Mouse (Mus musculus): ENCODE data around the gene Eepd1. TPM values are rescaled to one million over a fixed set of nuclear protein-coding genes. Genes with fewer than 3 reads are reported as not detected.

Gene Eepd1
- total and polyA plus RNA-seq, 2 experiments from 2014 or later = 19.9 to 21.4 TPM

DNA sequence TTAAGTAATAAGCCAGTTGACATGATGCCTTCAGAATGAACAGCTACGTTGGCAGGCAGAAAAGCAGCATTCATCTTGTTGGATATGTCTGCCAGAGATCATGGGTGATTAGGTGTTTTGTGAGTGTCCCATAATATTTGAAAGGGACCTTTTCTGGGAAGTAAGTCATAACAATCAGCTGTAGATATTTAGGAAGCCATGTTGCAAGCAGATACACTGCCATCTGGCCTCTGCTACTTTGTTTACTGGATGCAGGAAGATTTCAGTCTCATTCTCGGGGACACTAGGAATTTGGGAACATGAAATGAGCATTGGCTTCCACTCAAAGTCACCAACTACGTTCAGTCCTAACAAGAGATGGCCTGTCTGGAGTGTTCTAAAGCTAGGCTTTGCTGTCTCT is 54.1 kb downstream of the Eepd1 start:
- peaks cover 14% of the 10 kb centered on the region; the same call in 1 of the 2 replicates for H3K4me1 ChIP-seq (ENCODE audit: control insufficient read depth, insufficient read depth)
- no peaks in the 10 kb centered on the region for H3K27me3 ChIP-seq (ENCODE audit: control insufficient read depth, insufficient read depth, low read length)
- 63% methylated on average over 3 of the region's 3 CpGs for whole genome bisulfite sequencing
- H3K9ac ChIP-seq (replicated peaks; ENCODE audit: low read depth, low read length) = no peak overlapping the region
- DNase-seq (ENCODE audit: low spot score) = no peak
- H3K27ac ChIP-seq (ENCODE audit: low read depth) = no peak overlapping the region
- H3K36me3 ChIP-seq (replicated peaks; ENCODE audit: control insufficient read depth, insufficient read depth, low read length) = no peaks in the 10 kb centered on the region
- ATAC-seq (ENCODE audit: insufficient read depth, low read depth) = no peak
- no peak overlapping the region for H3K4me3 ChIP-seq (ENCODE audit: low read depth, low read length)
- H3K4me2 ChIP-seq (ENCODE audit: low read depth, low read length) = no peak overlapping the region
- no peak for TF ChIP-seq CTCF (IDR thresholded peaks at IDR 0.05; ENCODE audit: low read depth)
- H3K9me3 ChIP-seq (replicated peaks; ENCODE audit: control insufficient read depth, low read length) = no peaks in the 10 kb centered on the region

DNA sequence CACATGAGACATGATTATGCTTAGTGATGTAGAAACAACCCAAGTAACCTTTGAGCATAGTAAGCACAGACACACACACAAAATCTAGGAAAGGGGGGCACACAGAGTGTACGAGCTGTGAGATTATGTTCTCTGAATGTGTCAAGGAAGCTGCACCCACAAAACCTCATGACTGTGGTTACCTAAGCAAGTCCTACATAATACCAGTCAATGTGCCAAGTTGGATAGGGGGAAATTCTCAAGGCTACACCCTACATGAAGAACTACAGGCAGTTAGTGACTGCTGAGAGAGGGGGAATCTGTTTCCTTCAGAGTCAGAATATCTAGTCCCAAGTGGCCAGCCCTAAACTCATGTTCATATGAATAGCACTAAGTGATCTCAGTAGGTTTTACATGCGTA is 58.1 kb downstream of the Eepd1 start:
- H3K9ac ChIP-seq (replicated peaks; ENCODE audit: low read depth, low read length) = no peak overlapping the region
- no peak for TF ChIP-seq EP300 (IDR thresholded peaks at IDR 0.05; ENCODE audit: low read depth)
- TF ChIP-seq CTCF (IDR thresholded peaks at IDR 0.05; ENCODE audit: low read depth) = no peak
- no peaks in the 10 kb centered on the region for H3K27me3 ChIP-seq (ENCODE audit: control insufficient read depth, insufficient read depth, low read length)
- no peak overlapping the region for H3K27ac ChIP-seq (ENCODE audit: low read depth)
- no peak overlapping the region for H3K4me3 ChIP-seq (ENCODE audit: low read depth, low read length)
- H3K4me2 ChIP-seq (ENCODE audit: low read depth, low read length) = no peak overlapping the region
- H3K9me3 ChIP-seq (replicated peaks; ENCODE audit: control insufficient read depth, low read length) = no peaks in the 10 kb centered on the region
- H3K36me3 ChIP-seq (replicated peaks; ENCODE audit: control insufficient read depth, insufficient read depth, low read length) = no peaks in the 10 kb centered on the region
- 88% methylated on average over 2 of the region's 2 CpGs for WGBS
- DNase-seq (ENCODE audit: low spot score) (no peak), ATAC-seq (ENCODE audit: insufficient read depth, low read depth) (no peak)
- H3K4me1 ChIP-seq (ENCODE audit: control insufficient read depth, insufficient read depth) = peaks cover 23% of the 10 kb centered on the region; the same call in 1 of the 2 replicates

DNA sequence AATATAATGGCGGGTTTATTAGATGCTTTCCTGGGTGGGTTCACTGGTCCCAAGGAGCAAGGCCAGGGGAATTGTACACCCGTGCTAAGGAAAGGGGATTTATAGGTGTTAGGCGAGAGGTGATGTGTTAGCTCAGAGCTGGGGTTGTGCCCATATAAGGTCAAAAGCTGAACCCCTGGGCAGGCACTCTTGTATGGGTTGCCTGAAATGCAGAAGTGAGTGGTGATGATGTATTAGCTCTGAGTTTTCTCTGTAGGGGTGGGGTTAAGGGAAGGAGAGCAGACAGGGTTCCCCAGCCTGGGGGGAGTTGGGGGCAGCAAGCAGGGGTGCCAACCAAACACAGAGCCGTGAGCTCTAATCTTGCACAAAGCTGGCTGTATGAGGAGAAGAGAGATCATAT is 60.0 kb downstream of the Eepd1 start:
- no peak overlapping the region for H3K27ac ChIP-seq (ENCODE audit: low read depth)
- ATAC-seq (ENCODE audit: insufficient read depth, low read depth) = no peak
- no peak overlapping the region for H3K4me2 ChIP-seq (ENCODE audit: low read depth, low read length)
- H3K4me1 ChIP-seq (ENCODE audit: control insufficient read depth, insufficient read depth) = peaks cover 30% of the 10 kb centered on the region
- no peak for DNase-seq (ENCODE audit: low spot score)
- no peak overlapping the region for H3K9ac ChIP-seq (replicated peaks; ENCODE audit: low read depth, low read length)
- 69% methylated on average over 4 of the region's 4 CpGs for WGBS
- H3K4me3 ChIP-seq (ENCODE audit: low read depth, low read length) = no peak overlapping the region
- no peaks in the 10 kb centered on the region for H3K27me3 ChIP-seq (ENCODE audit: control insufficient read depth, insufficient read depth, low read length)
- H3K9me3 ChIP-seq (replicated peaks; ENCODE audit: control insufficient read depth, low read length) = no peaks in the 10 kb centered on the region
- TF ChIP-seq CTCF (IDR thresholded peaks at IDR 0.05; ENCODE audit: low read depth) (no peak), EP300 (IDR thresholded peaks at IDR 0.05; ENCODE audit: low read depth) (no peak)
- H3K36me3 ChIP-seq (replicated peaks; ENCODE audit: control insufficient read depth, insufficient read depth, low read length) = no peaks in the 10 kb centered on the region

DNA sequence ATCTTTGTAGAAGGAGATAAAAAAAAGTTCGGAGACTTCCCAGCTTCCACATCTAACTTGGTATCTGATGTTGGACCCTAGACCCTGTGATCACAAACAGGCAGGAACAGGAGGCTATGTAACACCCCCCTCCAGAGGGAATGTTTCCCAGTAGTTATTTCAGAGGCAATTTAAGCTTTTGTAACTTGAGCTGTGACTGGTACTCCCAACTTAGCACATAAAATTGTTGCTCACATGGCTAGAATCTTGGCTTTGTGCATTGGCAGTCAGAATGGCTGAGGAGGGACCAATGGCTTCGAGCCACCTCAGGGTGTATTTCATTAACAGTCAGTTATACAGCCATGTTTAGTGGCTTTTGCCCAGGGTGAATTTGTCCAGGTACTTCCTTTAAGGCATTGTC is 63.9 kb downstream of the Eepd1 start:
- Histone ChIP-seq H3K9me3 (replicated peaks; ENCODE audit: control insufficient read depth, low read length) (no peaks in the 10 kb centered on the region), H3K9ac (replicated peaks; ENCODE audit: low read depth, low read length) (no peak overlapping the region), H3K27me3 (ENCODE audit: control insufficient read depth, insufficient read depth, low read length) (no peaks in the 10 kb centered on the region), H3K27ac (ENCODE audit: low read depth) (no peak overlapping the region), H3K36me3 (replicated peaks; ENCODE audit: control insufficient read depth, insufficient read depth, low read length) (no peaks in the 10 kb centered on the region), H3K4me1 (ENCODE audit: control insufficient read depth, insufficient read depth) (peaks cover 32% of the 10 kb centered on the region), H3K4me2 (ENCODE audit: low read depth, low read length) (no peak overlapping the region), H3K4me3 (ENCODE audit: low read depth, low read length) (no peak overlapping the region)
- TF ChIP-seq CTCF (IDR thresholded peaks at IDR 0.05; ENCODE audit: low read depth) (no peak), EP300 (IDR thresholded peaks at IDR 0.05; ENCODE audit: low read depth) (no peak)
- ATAC-seq (ENCODE audit: insufficient read depth, low read depth) = no peak; the same call in 1 of the 2 replicates
- DNase-seq (ENCODE audit: low spot score) = no peak
- 63% methylated on average over 2 of the region's 2 CpGs for WGBS

DNA sequence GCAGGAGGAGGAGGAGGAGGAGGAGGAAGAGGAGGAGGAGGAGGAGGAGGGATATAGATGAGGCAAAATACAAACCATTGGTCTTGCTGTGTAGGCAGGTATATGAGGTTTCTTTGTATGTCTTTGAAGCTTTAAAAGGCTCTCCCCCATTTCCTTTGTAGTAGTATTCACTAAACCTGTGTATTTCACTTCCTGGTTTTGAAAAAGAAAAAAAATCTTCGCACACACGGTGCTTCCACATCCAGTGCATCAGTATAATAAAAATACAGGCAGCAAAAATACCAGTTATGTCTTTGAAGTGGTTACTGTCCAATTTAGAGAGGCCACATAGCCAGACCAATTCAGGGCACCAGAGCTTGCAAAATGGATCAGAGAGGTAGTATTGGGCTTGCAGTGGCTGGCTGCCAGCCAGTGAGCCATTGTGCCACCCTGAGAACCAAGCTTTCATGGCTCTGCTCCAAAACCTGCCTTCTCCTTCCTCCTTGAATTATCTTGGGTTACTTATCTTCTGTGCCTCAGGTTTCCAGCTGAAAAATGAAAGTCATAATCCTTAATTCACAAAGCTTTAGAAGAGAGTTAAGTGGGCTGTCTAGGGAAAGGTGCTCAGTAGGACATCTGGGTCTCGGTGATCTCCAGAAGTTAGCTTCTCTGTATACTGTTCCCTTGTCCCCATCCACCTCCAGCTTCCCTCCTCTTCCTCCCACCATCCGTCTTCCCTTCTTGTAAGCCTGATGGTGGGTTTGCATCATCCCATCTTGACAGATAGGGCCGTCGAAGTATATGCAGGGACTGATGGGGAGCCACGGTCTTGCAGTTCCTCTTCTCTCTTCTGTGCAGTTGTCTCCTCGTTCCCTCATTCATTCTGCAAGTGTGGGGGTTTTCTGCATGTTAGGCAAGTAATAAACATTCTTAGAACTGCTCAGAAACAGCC is 68.0 kb downstream of the Eepd1 start:
- peaks cover 40% of the 10 kb centered on the region for H3K4me1 ChIP-seq (ENCODE audit: control insufficient read depth, insufficient read depth)
- no peaks in the 10 kb centered on the region for H3K27me3 ChIP-seq (ENCODE audit: control insufficient read depth, insufficient read depth, low read length)
- ATAC-seq (ENCODE audit: insufficient read depth, low read depth) = no peak

More for the DNA sequence above, 68.0 kb downstream of the Eepd1 start:
- Histone ChIP-seq H3K9ac (replicated peaks; ENCODE audit: low read depth, low read length) (no peak overlapping the region), H3K9me3 (replicated peaks; ENCODE audit: control insufficient read depth, low read length) (no peaks in the 10 kb centered on the region), H3K27ac (ENCODE audit: low read depth) (no peak overlapping the region), H3K36me3 (replicated peaks; ENCODE audit: control insufficient read depth, insufficient read depth, low read length) (no peaks in the 10 kb centered on the region), H3K4me2 (ENCODE audit: low read depth, low read length) (no peak overlapping the region), H3K4me3 (ENCODE audit: low read depth, low read length) (no peak overlapping the region)
- TF ChIP-seq EP300 (IDR thresholded peaks at IDR 0.05; ENCODE audit: low read depth) (no peak), CTCF (IDR thresholded peaks at IDR 0.05; ENCODE audit: low read depth) (no peak)
- DNase-seq (ENCODE audit: low spot score) = no peak
- WGBS = 78% methylated on average over 8 of the region's 8 CpGs
